Mouse (Mus musculus) left cerebral cortex, adult 8-10 months (tissue): ENCODE results near the gene Gm10999. TPM values are rescaled to one million over a fixed set of nuclear protein-coding genes. Genes with fewer than 3 reads are reported as not detected.
"Not testable (repeated sequence)": the region's sequence is repeated elsewhere in the genome, so short reads cannot be mapped to it uniquely, and the experiment has no call there.

Source experiments
- DNase-seq, 2 experiments: peaks; one replicate each; pipeline ENCODE4 v3.0.0; 2022; ENCODE audit warnings: low spot score in 2 of 2
- total RNA-seq, 4 experiments: library from RNA; stranded (reverse); gene quantifications; 2 replicates each; pipeline ENCODE4 v1.2.4; 2022

Gm10999 gene
- total RNA-seq, result not detected

GRCm38 (mm10) chr8:129131561-129131960, at the start of gene Gm10999:
Gene Gm10999, minus strand, starts transcription at chr8:129131661.
- no peak for DNase-seq

GRCm38 (mm10) chr8:129133475-129133874, 2.0 kb upstream of the Gm10999 start:
- no peak for DNase-seq

GRCm38 (mm10) chr8:129115761-129116160, 15.7 kb downstream of the Gm10999 start:
- DNase-seq, result not testable (repeated sequence)

Other genes starting within 250 kb of the Gm10999 start
- under 1 TPM in 1 of 4 experiments, not detected in 3; 0.06 TPM for gene Ccdc7a, start 66.1 kb downstream of the Gm10999 start, total RNA-seq
- gene Ccdc7b, start 64.5 kb downstream of the Gm10999 start, total RNA-seq, result not detected
- 10 to 100 TPM; 21.2 to 26.0 (median 24.9) TPM for gene 2610044O15Rik8, start 102.7 kb upstream of the Gm10999 start, total RNA-seq